Mouse (Mus musculus) olfactory bulb, adult 2 months (tissue): ENCODE results near the gene Col23a1.

ENCODE experiments used
- CTCF ChIP-seq: fragments of 200-500 bp; IDR thresholded peaks from 2 replicates; pipeline ENCODE4 v1.5.1; 2012; ENCODE audit warnings: low read depth, mild to moderate bottlenecking, low read length, moderate library complexity; ENCODE audit not compliant: insufficient read depth
- POLR2A ChIP-seq: fragments of 200-500 bp; IDR thresholded peaks from 2 replicates; pipeline ENCODE4 v1.6.1; 2012; ENCODE audit warnings: mild to moderate bottlenecking, low read depth, low read length, moderate library complexity; ENCODE audit not compliant: insufficient read depth

- TF ChIP-seq POLR2A (no peak), CTCF (no peak)
These were observed 141.6 kb downstream of the Col23a1 start for GRCm38 (mm10) chr11:51431287-51431686.
